Mouse (Mus musculus) megakaryocyte-erythroid progenitor cell, adult 5 weeks (primary cell): ENCODE data around the gene Plcg2. TPM values are rescaled to one million over a fixed set of nuclear protein-coding genes. Genes with fewer than 3 reads are reported as not detected.

Source experiments
- polyA plus RNA-seq: library from polyadenylated mRNA; stranded (reverse); fragments of >175 nt; gene quantifications from 2 replicates; pipeline ENCODE4 v1.2.3, GENCODE M21; 2012

Gene Plcg2
- 49.8 and 56.2 TPM in 2 replicates for polyA plus RNA-seq

DNA sequence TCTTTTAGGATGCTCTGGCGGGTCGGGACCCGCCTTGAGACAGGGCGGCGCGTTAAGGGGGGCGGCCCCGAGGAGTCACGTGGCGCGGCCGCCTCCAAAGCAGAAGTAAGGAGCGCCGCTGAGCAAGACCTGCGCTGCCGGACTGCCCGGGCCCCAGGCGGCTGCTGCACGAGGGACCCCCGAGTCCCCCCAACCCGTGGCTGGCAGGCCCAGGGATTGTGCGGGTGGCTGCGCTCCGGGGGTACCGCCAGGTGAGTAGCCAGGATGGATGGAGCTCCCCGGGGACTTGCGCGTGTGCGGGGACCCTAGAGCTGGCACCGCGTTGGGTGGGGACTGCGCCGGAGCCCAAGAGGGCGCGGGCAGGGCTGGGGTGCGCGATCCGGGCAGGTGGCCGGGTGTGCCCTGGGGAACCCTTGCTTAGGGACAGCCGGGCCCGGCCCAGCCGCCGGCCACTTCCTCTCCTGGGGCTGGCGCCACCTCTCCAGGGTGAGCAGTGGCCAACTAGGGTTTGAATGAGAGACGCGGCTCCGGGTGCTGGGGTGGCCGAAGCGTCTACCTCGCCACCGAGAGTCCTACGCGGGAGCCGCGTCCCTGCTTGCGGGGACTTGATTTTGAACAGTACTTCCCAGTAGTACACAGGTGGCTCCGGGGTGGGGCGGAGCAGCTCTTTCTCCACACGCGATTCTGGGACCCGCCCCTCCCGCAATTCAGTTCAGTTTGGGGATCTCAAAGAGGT, at the start of gene Plcg2:
Plcg2 (plus strand) TSS at position 113 of the 736 bp plus-strand sequence.

DNA sequence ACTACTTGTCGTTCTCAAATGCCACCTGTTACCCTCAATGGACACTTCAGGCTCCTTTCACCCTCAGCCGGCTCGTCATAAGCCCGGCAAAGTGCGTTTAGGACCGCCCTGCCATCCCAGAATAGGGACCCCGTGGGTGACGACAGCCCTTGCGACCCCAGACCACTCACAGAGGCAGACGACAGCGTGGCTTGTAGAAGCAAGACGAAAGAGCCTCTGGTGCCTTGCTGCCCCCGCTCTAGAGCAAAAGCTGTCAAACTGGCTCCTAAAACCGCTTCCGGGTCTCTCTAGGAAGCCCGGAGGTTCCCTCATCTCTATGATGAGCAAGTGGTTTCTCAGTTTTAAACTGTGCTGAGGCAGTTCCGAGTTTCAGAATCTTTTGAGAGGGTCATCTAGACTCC, 175.3 kb downstream of the Plcg2 start, which contains the start of gene Sdr42e1:
Sdr42e1 (minus strand) TSS at position 260 of the 401 bp plus-strand sequence.

Other genes with a start within 250 kb of the Plcg2 start
- gene Cmip, start 241.2 kb upstream of the Plcg2 start, polyA plus RNA-seq = 120 and 137 TPM in 2 replicates
- gene Sdr42e1, start 175.4 kb downstream of the Plcg2 start, polyA plus RNA-seq = 0.50 and 0.91 TPM in 2 replicates
- gene Hsd17b2, start 203.6 kb downstream of the Plcg2 start, polyA plus RNA-seq = not detected in 2 replicates